Mouse (Mus musculus): ENCODE data around the gene Loxl3.

The Loxl3 gene

GRCm38 (mm10) chr6:83017190-83017589, 16.8 kb upstream of the Loxl3 start:
- no peak for DNase-seq (ENCODE audit: low spot score)

GRCm38 (mm10) chr6:83019044-83019443, 14.9 kb upstream of the Loxl3 start:
- no peak for DNase-seq (ENCODE audit: low spot score)

- no peak for DNase-seq (ENCODE audit: low spot score)
These were observed 13.9 kb upstream of the Loxl3 start for GRCm38 (mm10) chr6:83020121-83020520.

- DNase-seq (ENCODE audit: low spot score), result no peak
These were observed 13.0 kb upstream of the Loxl3 start for GRCm38 (mm10) chr6:83020836-83021593.

GRCm38 (mm10) chr6:83023008-83023407, 11.0 kb upstream of the Loxl3 start:
- no peak for DNase-seq (ENCODE audit: low spot score)

GRCm38 (mm10) chr6:83023786-83024185, 10.2 kb upstream of the Loxl3 start:
- DNase-seq (ENCODE audit: low spot score), result no peak

GRCm38 (mm10) chr6:83024421-83024820, 9.6 kb upstream of the Loxl3 start:
- no peak for DNase-seq (ENCODE audit: low spot score)

- DNase-seq (ENCODE audit: low spot score), result no peak
These were observed 8.8 kb upstream of the Loxl3 start for GRCm38 (mm10) chr6:83025221-83025620.

GRCm38 (mm10) chr6:83027293-83027692, 6.7 kb upstream of the Loxl3 start:
- no peak for DNase-seq (ENCODE audit: low spot score)

- DNase-seq (ENCODE audit: low spot score), result no peak
These were observed 6.3 kb upstream of the Loxl3 start for GRCm38 (mm10) chr6:83027706-83028105.

- DNase-seq (ENCODE audit: low spot score), result no peak
These were observed 4.2 kb upstream of the Loxl3 start for GRCm38 (mm10) chr6:83029777-83030176.

GRCm38 (mm10) chr6:83031111-83031510, 2.9 kb upstream of the Loxl3 start:
- DNase-seq (ENCODE audit: low spot score), result no peak

- DNase-seq (ENCODE audit: low spot score), result no peak
These were observed 1.9 kb upstream of the Loxl3 start for GRCm38 (mm10) chr6:83031921-83032590.

- peak; percentile 46 for DNase-seq (ENCODE audit: low spot score)
These were observed 1.2 kb upstream of the Loxl3 start for GRCm38 (mm10) chr6:83032769-83033191.

GRCm38 (mm10) chr6:83034463-83035055, 586 bp downstream of the Loxl3 start:
- no peak for DNase-seq (ENCODE audit: low spot score)

GRCm38 (mm10) chr6:83037188-83037587, 3.2 kb downstream of the Loxl3 start:
- no peak for DNase-seq (ENCODE audit: low spot score)

- DNase-seq (ENCODE audit: low spot score), result peak; percentile 94
These were observed 4.6 kb downstream of the Loxl3 start for GRCm38 (mm10) chr6:83038496-83039012.

GRCm38 (mm10) chr6:83040601-83041000, 6.6 kb downstream of the Loxl3 start:
- DNase-seq (ENCODE audit: low spot score), result no peak

- DNase-seq (ENCODE audit: low spot score), result no peak
These were observed 9.6 kb downstream of the Loxl3 start for GRCm38 (mm10) chr6:83043561-83043960.

GRCm38 (mm10) chr6:83043993-83044392, 10.0 kb downstream of the Loxl3 start:
- no peak for DNase-seq (ENCODE audit: low spot score)

GRCm38 (mm10) chr6:83044742-83045141, 10.8 kb downstream of the Loxl3 start:
- no peak for DNase-seq (ENCODE audit: low spot score)

GRCm38 (mm10) chr6:83049367-83049766, 15.4 kb downstream of the Loxl3 start:
- no peak for DNase-seq (ENCODE audit: low spot score)

All from spleen, adult 12 weeks (tissue).